Mouse (Mus musculus) layer of hippocampus, adult 8-10 months (tissue): ENCODE data around the gene Spns3. TPM values are rescaled to one million over a fixed set of nuclear protein-coding genes. Genes with fewer than 3 reads are reported as not detected.

ENCODE experiments used
- DNase-seq, 2 experiments: peaks; one replicate each; pipeline ENCODE4 v3.0.0; 2022; ENCODE audit warnings: low spot score in 2 of 2
- total RNA-seq, 4 experiments: library from RNA; stranded (reverse); gene quantifications; 2 replicates each; pipeline ENCODE4 v1.2.4; 2022

Gene Spns3
- under 1 TPM; 0.33 to 0.58 (median 0.48) TPM for total RNA-seq

- no peak for DNase-seq
Observed at GRCm38 (mm10) chr11:72550134-72550988, at the start of gene Spns3. Gene Spns3, minus strand, starts transcription at chr11:72550506.

DNA sequence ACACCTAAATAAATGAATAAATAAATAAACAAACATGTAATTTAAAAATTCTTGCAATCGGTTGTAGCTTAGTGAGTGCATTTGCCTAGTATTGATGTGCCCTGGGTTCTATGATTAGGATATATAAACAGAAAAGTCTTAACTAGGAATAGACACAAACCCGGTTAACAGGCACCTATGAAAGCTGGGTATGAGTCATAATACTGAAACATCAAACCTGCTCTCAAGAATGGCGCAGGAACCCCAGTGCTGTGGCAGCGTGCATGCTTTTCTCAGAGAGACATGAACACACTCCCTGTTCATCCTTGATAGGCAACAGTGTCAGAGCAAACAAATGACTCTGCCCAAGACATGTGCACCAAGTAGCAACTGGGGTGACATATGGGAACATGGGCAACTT lies 47.5 kb upstream of the Spns3 start:
- no peak for DNase-seq

DNA sequence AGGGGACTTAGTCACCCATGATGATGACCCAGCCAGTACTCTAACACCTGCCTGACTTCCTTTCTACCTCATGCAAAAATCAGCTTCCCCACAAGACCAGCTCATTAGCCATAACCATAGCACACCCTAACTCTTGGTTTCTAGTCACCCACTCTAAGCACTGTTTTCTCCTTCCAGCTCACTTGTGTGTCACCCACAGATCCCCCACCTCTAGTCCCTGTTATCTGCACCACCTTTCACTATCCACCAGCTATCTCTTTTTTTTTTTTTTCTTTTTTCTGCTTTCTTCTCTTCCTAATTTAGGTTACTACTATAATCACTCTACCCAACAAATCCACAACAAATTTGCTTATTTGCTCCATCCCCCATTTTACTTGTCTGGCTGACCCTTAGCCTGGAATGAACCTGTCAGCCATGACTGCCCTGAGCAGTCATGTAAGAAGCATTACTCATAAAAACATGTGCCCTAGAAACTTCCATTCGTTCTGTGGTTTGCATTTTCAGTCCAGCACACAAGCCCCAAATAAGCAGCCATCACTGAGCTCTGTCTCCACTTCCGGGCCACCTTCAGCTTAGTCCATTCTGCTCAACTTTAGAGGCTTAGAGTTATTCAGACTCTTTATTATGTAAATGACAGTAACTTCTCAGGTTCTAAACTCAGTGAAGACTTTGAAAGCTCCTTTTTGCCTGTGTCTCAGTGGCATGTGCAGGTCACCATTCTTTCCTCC lies 44.9 kb upstream of the Spns3 start:
- DNase-seq = no peak

DNA sequence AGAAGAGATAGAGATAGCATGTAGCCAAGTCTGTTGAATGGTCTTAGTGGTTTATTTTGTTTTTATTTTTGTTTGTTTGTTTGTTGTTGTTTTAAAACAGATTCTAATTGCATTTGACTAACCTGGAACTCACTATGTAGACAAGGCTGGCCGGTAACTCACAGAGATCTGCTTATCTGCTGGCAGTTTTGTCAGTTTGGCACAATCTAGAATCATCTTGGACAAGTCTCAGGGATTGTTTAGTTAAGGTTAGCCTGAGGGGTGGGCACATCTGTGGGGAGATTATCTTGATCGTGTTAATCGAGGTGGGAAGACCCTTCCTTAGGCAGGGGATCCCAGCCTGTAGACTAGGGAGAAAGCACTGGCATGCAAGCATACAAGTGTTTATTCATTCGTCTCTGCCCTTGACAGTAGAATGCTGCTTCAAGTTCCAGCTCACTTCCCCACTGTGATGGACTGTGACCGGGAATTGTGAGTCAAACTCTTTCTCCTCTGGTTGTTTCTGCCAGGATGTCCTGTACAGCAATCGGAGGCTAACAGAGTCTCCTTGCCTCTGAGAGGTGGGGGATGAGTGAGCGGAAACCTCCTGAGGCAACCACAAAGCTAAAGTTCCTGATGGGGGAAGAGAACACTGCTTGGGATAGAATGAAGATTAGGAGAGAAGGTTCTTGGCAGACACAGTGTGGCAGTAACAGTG lies 37.4 kb upstream of the Spns3 start:
- DNase-seq = no peak

DNA sequence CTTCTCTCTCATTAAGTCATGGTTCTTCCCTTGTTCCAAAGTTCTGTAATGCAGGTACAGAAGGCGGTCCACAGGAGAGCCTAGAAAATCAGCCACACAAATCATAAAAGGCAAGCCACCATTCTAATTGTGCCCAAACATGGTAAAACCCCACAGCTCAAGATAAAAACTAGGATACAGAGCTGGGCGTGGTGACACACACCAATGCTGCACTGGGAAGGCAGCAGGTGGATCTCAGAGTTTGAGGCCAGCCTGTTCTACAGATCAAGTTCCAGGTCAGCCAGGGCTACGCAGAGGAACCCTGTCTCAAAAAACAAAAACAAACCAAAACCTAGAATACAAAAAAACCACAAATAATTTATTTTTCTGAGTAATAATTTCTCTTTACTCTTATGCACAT lies 36.3 kb upstream of the Spns3 start:
- no peak for DNase-seq

GRCm38 (mm10) chr11:72583092-72583491 lies 32.8 kb upstream of the Spns3 start:
- no peak for DNase-seq

GRCm38 (mm10) chr11:72582448-72582705 lies 32.1 kb upstream of the Spns3 start:
- no peak for DNase-seq

DNA sequence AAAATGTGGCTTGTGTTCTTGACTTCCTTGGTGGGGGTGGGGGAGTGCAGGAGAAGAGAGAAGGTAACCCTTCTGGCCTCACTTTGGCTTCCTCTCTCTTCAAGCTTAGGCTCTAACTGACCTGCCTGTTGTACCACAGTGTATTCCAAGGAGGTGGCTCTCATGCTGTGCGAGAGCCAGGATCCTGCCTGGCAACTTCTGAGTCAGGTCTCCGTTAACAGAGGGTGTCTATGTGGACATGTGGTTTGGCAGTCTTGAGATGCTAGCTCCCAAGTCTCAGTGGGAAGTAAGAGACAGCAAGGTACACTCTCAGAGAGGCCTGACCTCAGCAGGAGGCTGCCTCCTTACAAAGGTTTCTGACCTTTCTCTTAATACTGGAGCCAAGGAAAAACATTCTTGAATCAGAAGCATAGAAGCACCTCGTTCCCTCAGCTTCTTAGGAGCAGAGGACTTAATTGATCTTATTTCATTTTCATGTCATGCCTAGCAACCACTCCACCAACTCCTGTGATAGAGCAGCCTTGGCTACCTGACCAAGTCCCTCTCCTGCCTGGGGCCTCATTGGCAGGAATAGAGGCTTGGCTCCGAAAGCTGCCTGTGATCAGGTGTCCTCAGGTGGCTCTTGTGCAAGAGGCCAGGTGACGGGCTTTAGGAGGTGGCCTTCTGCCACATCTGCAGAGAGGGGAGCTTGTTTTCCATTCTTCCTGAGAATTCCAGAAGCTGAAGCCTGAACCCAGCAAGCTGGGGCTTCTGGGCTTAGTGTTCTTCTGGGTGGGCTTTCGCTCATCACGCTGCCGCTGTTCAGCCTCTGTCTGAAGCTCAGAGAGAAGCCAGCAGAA lies 31.5 kb upstream of the Spns3 start:
- no peak for DNase-seq

DNA sequence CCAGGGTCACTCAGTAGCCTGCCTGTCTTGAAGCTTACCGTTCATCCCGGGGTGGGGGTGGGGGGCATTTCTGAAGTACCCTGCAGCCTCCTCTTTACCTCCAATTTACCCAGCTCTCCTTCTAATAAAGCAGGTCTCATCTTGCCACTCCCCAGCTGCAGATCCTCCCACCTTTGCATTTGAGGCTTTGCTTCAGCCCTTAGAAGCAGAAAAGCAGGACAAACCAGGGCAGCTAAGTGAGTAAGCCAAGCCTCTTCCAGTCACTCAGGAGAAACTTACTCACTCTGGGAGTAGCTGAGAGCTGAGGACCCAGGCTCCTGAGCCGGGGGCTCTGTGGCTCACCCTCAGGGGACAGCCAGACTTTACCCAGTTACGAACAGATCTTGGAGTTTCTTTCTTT lies 28.2 kb upstream of the Spns3 start:
- no peak for DNase-seq

- DNase-seq = no peak
Observed at GRCm38 (mm10) chr11:72576466-72577351, 26.4 kb upstream of the Spns3 start.

DNA sequence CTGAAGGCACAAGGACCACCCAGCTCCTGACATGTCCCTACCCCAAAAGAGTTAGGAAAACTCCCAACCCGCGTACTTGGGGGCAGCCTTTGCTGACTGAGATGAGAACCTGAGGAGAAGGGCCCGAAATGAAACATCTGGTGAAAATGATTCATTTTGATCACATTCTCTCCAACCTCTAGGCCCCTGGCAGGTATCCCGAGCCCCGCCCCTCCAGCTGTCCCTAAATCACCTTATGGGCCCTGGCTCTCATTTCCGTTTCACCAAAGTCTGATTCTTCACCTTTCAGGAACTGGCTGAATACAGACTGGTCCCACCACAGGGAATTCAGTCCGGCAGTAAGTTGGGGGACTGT lies 25.8 kb upstream of the Spns3 start:
- DNase-seq = no peak

- DNase-seq = no peak
Observed at GRCm38 (mm10) chr11:72573819-72574218, 23.5 kb upstream of the Spns3 start.

- peak; percentile 52 to 87 for DNase-seq
Observed at GRCm38 (mm10) chr11:72570319-72570979, 20.1 kb upstream of the Spns3 start.

GRCm38 (mm10) chr11:72569671-72570318 lies 19.5 kb upstream of the Spns3 start:
- no peak for DNase-seq

GRCm38 (mm10) chr11:72569051-72569450 lies 18.7 kb upstream of the Spns3 start:
- no peak for DNase-seq

DNA sequence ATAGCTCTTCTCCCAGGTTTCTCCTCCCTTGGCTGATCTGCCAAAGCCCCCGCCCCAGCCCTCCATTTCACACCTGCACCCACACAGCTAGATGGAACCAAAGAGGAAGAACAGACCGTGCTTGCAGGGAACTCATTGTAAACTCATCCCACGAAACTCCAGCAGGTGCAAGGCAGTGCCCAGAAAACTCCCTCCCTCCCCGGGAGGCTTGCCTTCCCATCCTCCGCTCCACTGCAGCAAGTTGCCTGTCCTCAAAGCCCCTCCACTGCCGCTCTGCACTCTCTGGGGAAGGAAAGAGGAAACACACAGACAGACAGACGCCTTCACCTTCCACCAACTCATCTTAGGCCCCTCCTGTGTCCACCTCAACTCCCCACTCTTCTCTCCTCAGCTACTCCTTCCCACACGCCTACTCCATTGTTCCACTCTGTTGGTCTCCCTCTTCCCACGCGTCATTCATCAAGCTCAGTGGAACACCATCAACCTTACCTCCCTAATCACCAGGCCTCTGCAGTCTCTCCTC lies 16.6 kb upstream of the Spns3 start:
- peak; percentile 76 for DNase-seq

DNA sequence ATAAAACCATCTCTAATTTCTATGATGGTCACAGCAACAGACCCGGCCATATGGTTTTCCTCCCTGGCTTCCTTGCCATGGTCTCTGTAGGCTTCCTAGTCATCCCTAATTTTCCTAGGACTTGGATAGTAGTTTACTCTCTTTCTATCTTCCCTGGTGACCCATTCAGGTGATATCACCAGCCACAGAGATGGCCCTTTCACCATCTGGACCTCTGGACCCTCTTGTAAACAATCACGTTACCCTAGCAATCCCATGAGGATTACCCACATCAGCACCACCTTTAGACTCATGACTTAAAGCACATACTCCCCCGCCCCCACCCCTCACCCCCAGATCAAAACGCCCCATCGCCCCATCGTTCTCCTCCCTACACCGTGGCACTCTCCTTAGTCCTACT lies 16.0 kb upstream of the Spns3 start:
- no peak for DNase-seq

GRCm38 (mm10) chr11:72564232-72564807 lies 14.0 kb upstream of the Spns3 start:
- DNase-seq = peak in 1 of 2 experiments; percentile 46

DNA sequence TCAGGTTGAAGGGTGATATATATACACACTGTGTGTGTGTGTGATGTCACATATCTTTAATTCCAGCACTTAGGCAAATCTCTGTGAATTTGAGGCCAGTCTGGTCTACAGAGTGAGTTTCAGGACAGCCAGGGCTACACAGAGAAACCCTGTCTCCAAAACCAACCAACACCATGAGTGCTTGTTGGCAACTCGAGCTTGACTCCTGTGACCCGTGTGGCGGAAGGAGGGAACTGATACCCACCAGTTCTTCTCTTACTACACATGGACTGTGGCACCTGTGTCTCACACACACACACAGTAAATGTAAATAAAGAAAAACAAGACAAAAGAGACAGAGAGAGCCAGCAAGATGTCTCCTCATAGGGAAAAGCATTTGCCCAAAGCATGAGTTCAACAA lies 10.4 kb upstream of the Spns3 start:
- no peak for DNase-seq
